Mouse (Mus musculus): ENCODE results near the gene Foxred1.

GRCm38 (mm10) chr9:35235996-35236395 lies 25.1 kb upstream of the Foxred1 start:
- TF ChIP-seq CTCF (IDR thresholded peaks at IDR 0.05; ENCODE audit: low read depth, low read length) = no peak
- no peak for TF ChIP-seq POLR2AphosphoS5 (IDR thresholded peaks at IDR 0.05; ENCODE audit: insufficient replicate concordance, low read depth, low read length)
- no peak for TF ChIP-seq TAL1 (conservative IDR thresholded peaks at IDR 0.05; ENCODE audit: low read depth, low read length)
- no peak for TF ChIP-seq GATA1 (IDR thresholded peaks at IDR 0.05; ENCODE audit: borderline replicate concordance, low read length)
